Mouse (Mus musculus) intestine, postnatal 0 days (tissue): ENCODE results near the gene Mrpl11. TPM values are rescaled to one million over a fixed set of nuclear protein-coding genes. Genes with fewer than 3 reads are reported as not detected.

Experiments
- ATAC-seq: fragments of 200-750 bp; cut with Nextera tagmentation; 2 replicates; pipeline ENCODE4 v1.8.0; 2017; ENCODE audit warnings: mild to moderate bottlenecking, moderate TSS enrichment, moderate library complexity
- H3K27ac ChIP-seq: fragments of 300-500 bp; sonication (generic); 2 replicates; pipeline ENCODE4 v1.5.1; 2014; ENCODE audit warnings: mild to moderate bottlenecking, low read depth, low read length, moderate library complexity
- H3K27me3 ChIP-seq: fragments of 300-500 bp; sonication (generic); replicated peaks from 2 replicates; pipeline ENCODE4 v1.6.1; 2014; ENCODE audit warnings: low read length, mixed read lengths; ENCODE audit not compliant: control insufficient read depth, insufficient read depth
- H3K36me3 ChIP-seq: fragments of 300-500 bp; sonication (generic); 2 replicates; pipeline ENCODE4 v1.6.1; 2014; ENCODE audit warnings: mild to moderate bottlenecking, moderate library complexity; ENCODE audit not compliant: control insufficient read depth, insufficient read depth
- H3K4me1 ChIP-seq: fragments of 300-500 bp; sonication (generic); replicated peaks from 2 replicates; pipeline ENCODE4 v1.6.1; 2014; ENCODE audit warnings: antibody characterized with exemption, low read length, mixed read lengths; ENCODE audit not compliant: control insufficient read depth, insufficient read depth
- H3K4me2 ChIP-seq: fragments of 300-500 bp; sonication (generic); replicated peaks from 2 replicates; pipeline ENCODE4 v1.6.1; 2014; ENCODE audit warnings: low read depth, mild to moderate bottlenecking, moderate library complexity
- H3K4me3 ChIP-seq: fragments of 300-500 bp; sonication (generic); 2 replicates; pipeline ENCODE4 v1.5.1; 2014; ENCODE audit warnings: low read depth, low read length
- H3K9ac ChIP-seq: fragments of 300-500 bp; sonication (generic); 2 replicates; pipeline ENCODE4 v1.6.1; 2014; ENCODE audit warnings: mild to moderate bottlenecking, low read depth, low read length
- H3K9me3 ChIP-seq: fragments of 300-500 bp; sonication (generic); 2 replicates; pipeline ENCODE4 v1.6.1; 2016; ENCODE audit warnings: mixed run types; ENCODE audit not compliant: control insufficient read depth
- CTCF ChIP-seq: sonication (generic); IDR thresholded peaks from 2 replicates; pipeline ENCODE4 v1.5.1; 2016; ENCODE audit warnings: low read depth, mild to moderate bottlenecking, control low read depth, antibody characterized with exemption, moderate library complexity
- WGBS: fragments of 180-500 bp; shearing (Covaris S2); extraction: QIAGEN DNeasy Blood & Tissue Kit; methylation state at CpG from one replicate; pipeline ENCODE4 v1.1.7; 2014; 5-methylcytosine and 5-hydroxymethylcytosine counted together
- polyA plus RNA-seq: library from polyadenylated mRNA; unstranded; fragments of >200 nt; fragmentation: Nextera tagmentation; extraction: Ambion mirVana; gene quantifications from 2 replicates; pipeline ENCODE4 v1.2.1, GENCODE M21; 2015

Gene Mrpl11
- polyA plus RNA-seq, 1 experiment from 2014 or later: 78.1 TPM

GRCm38 (mm10) chr19:5016221-5016742 lies 54.3 kb downstream of the Mrpl11 start:
- no peak for ATAC-seq
- no peak for TF ChIP-seq CTCF
- H3K9me3 ChIP-seq: no peaks in the 10 kb centered on the region
- H3K27me3 ChIP-seq: no peaks in the 10 kb centered on the region
- H3K9ac ChIP-seq: no peak overlapping the region
- no peaks in the 10 kb centered on the region; the same call in 1 of the 2 replicates for H3K4me1 ChIP-seq
- WGBS: 24% methylated on average over 10 of the region's 10 CpGs
- no peak overlapping the region; the same call in 1 of the 2 replicates for H3K27ac ChIP-seq
- H3K4me3 ChIP-seq: no peak overlapping the region
- no peaks in the 10 kb centered on the region for H3K36me3 ChIP-seq
- peak overlapping the region; percentile 30; the same call in 1 of the 2 replicates for H3K4me2 ChIP-seq

Other genes with a start within 250 kb of the Mrpl11 start
- gene Rbm4b, start 205.7 kb upstream of the Mrpl11 start, polyA plus RNA-seq: 17.0 and 18.3 TPM in 2 replicates
- gene Rbm4, start 168.2 kb upstream of the Mrpl11 start, polyA plus RNA-seq: 20.3 and 21.6 TPM in 2 replicates
- 18.4 and 19.5 TPM in 2 replicates for gene Gm21992, start 150.5 kb upstream of the Mrpl11 start, polyA plus RNA-seq
- 21.1 and 21.8 TPM in 2 replicates for gene Rbm14, start 150.5 kb upstream of the Mrpl11 start, polyA plus RNA-seq
- 44.9 and 46.3 TPM in 2 replicates for gene Ccs, start 122.8 kb upstream of the Mrpl11 start, polyA plus RNA-seq
- gene Ccdc87, start 122.8 kb upstream of the Mrpl11 start, polyA plus RNA-seq: not detected in 2 replicates
- gene Ctsf, start 107.0 kb upstream of the Mrpl11 start, polyA plus RNA-seq: 15.6 and 16.4 TPM in 2 replicates
- 0.47 and 0.56 TPM in 2 replicates for gene Actn3, start 84.2 kb upstream of the Mrpl11 start, polyA plus RNA-seq
- 7.6 and 9.1 TPM in 2 replicates for gene Zdhhc24, start 83.5 kb upstream of the Mrpl11 start, polyA plus RNA-seq
- gene Bbs1, start 55.5 kb upstream of the Mrpl11 start, polyA plus RNA-seq: 0.60 and 0.98 TPM in 2 replicates
- 59.2 and 60.0 TPM in 2 replicates for gene Dpp3, start 33.9 kb upstream of the Mrpl11 start, polyA plus RNA-seq
- 0.46 and 0.89 TPM in 2 replicates for gene Peli3, start 19.0 kb upstream of the Mrpl11 start, polyA plus RNA-seq
- gene Npas4, start 28.2 kb downstream of the Mrpl11 start, polyA plus RNA-seq: 0.09 and 0.12 TPM in 2 replicates
- gene Slc29a2, start 61.7 kb downstream of the Mrpl11 start, polyA plus RNA-seq: 1.3 and 1.8 TPM in 2 replicates
- 16.2 and 17.9 TPM in 2 replicates for gene B4gat1, start 76.7 kb downstream of the Mrpl11 start, polyA plus RNA-seq
- 0.56 TPM in 1 of 2 replicates, not detected in the other for gene AC124502.3, start 76.7 kb downstream of the Mrpl11 start, polyA plus RNA-seq
- 33.2 and 33.4 TPM in 2 replicates for gene Brms1, start 79.2 kb downstream of the Mrpl11 start, polyA plus RNA-seq
- gene Rin1, start 88.3 kb downstream of the Mrpl11 start, polyA plus RNA-seq: 0.77 and 0.78 TPM in 2 replicates
- gene Cd248, start 105.9 kb downstream of the Mrpl11 start, polyA plus RNA-seq: 19.9 and 23.0 TPM in 2 replicates
- gene Tmem151a, start 123.4 kb downstream of the Mrpl11 start, polyA plus RNA-seq: 4.0 TPM in 2 replicates
- gene Yif1a, start 126.4 kb downstream of the Mrpl11 start, polyA plus RNA-seq: 182 and 198 TPM in 2 replicates
- gene Cnih2, start 136.4 kb downstream of the Mrpl11 start, polyA plus RNA-seq: 5.6 and 5.8 TPM in 2 replicates
- gene Rab1b, start 144.9 kb downstream of the Mrpl11 start, polyA plus RNA-seq: 185 TPM in 2 replicates
- gene Klc2, start 156.4 kb downstream of the Mrpl11 start, polyA plus RNA-seq: 8.0 and 9.1 TPM in 2 replicates